Mouse (Mus musculus) kidney, embryonic 16.5 days (tissue): ENCODE results near the gene A830031A19Rik. TPM values are rescaled to one million over a fixed set of nuclear protein-coding genes. Genes with fewer than 3 reads are reported as not detected.

Experiments used
- ATAC-seq: fragments of 200-750 bp; cut with Nextera tagmentation; 2 replicates; pipeline ENCODE4 v1.8.0; 2017; ENCODE audit warnings: moderate TSS enrichment; ENCODE audit not compliant: low FRiP score, low TSS enrichment
- H3K27ac ChIP-seq: fragments of 300-500 bp; sonication (generic); 2 replicates; pipeline ENCODE4 v1.5.1; 2014; ENCODE audit warnings: low read length
- H3K27me3 ChIP-seq: fragments of 300-500 bp; sonication (generic); 2 replicates; pipeline ENCODE4 v1.6.1; 2014; ENCODE audit warnings: low read length, control low read depth, mixed read lengths; ENCODE audit not compliant: insufficient read depth
- H3K36me3 ChIP-seq: fragments of 300-500 bp; sonication (generic); 2 replicates; pipeline ENCODE4 v1.6.1; 2014; ENCODE audit warnings: low read length, control low read depth, mixed read lengths; ENCODE audit not compliant: insufficient read depth
- H3K4me1 ChIP-seq: fragments of 300-500 bp; sonication (generic); 2 replicates; pipeline ENCODE4 v1.6.1; 2014; ENCODE audit warnings: low read length, control low read depth, mixed read lengths; ENCODE audit not compliant: insufficient read depth
- H3K4me2 ChIP-seq: fragments of 300-500 bp; sonication (generic); replicated peaks from 2 replicates; pipeline ENCODE4 v1.6.1; 2014; ENCODE audit warnings: low read depth, low read length
- H3K4me3 ChIP-seq: fragments of 300-500 bp; sonication (generic); 2 replicates; pipeline ENCODE4 v1.5.1; 2014; ENCODE audit warnings: mild to moderate bottlenecking, low read length
- H3K9ac ChIP-seq: fragments of 300-500 bp; sonication (generic); replicated peaks from 2 replicates; pipeline ENCODE4 v1.6.1; 2014; ENCODE audit warnings: low read length
- H3K9me3 ChIP-seq: fragments of 300-500 bp; sonication (generic); 2 replicates; pipeline ENCODE4 v1.6.1; 2016; ENCODE audit warnings: low read length, control low read depth
- WGBS: fragments of 180-500 bp; shearing (Covaris S2); extraction: QIAGEN DNeasy Blood & Tissue Kit; methylation state at CpG from one replicate; pipeline ENCODE4 v1.1.7; 2014; 5-methylcytosine and 5-hydroxymethylcytosine counted together
- polyA plus RNA-seq: library from polyadenylated mRNA; unstranded; fragments of >200 nt; fragmentation: Nextera tagmentation; extraction: Ambion mirVana; gene quantifications from 2 replicates; pipeline ENCODE4 v1.2.1, GENCODE M21; 2015

Gene A830031A19Rik
- polyA plus RNA-seq, 1 experiment from 2014 or later: not detected

DNA sequence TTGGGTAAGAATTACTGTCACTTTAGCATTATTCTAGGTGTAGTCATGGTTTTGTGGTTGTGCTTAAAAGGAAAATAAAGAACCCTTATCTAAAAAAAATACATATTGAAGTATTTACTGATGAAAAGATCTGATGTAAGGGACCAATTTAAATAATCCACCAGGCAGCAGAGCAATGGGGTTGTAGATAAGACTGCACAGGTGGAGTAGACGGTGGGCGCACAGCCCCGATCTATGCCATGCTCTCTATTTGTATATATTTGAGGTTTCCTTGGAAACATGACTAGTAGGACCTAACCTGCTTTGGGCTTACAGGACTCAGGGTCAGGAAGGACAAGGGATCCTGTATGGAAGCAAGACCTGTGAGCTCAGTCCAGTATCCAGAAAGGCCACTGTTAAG, 34.5 kb upstream of the A830031A19Rik start:
- Histone ChIP-seq H3K27ac (no peak overlapping the region), H3K9ac (no peak overlapping the region), H3K9me3 (no peaks in the 10 kb centered on the region), H3K4me1 (no peaks in the 10 kb centered on the region), H3K27me3 (no peaks in the 10 kb centered on the region; the same call in 1 of the 2 replicates), H3K36me3 (no peaks in the 10 kb centered on the region), H3K4me2 (no peak overlapping the region), H3K4me3 (no peak overlapping the region)
- WGBS: 86% methylated on average over 3 of the region's 3 CpGs
- no peak for ATAC-seq

DNA sequence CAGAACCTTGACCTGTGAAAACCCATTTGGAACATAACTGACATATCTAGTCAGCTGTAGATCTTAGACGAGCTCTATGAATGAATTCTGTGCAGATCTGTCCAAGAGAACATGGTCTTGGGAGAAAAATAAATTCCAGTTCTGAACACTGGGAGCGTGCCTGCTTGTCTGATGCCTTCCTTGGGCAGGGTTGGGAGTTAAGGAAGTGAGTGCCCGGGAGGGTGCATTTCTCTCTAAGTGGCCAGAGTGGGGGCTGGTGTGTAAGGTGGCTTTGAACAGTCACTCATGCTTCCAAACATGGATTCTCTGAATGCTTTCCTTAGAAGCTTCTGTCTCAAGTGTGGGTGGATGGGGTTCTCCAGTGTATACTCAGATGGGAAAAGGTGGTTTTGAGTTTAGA, 34.1 kb upstream of the A830031A19Rik start:
- WGBS: 76% methylated on average over 3 of the region's 3 CpGs
- H3K36me3 ChIP-seq: no peaks in the 10 kb centered on the region
- H3K4me1 ChIP-seq: no peaks in the 10 kb centered on the region
- no peak overlapping the region for H3K9ac ChIP-seq
- no peak overlapping the region for H3K27ac ChIP-seq
- no peak overlapping the region for H3K4me3 ChIP-seq
- H3K4me2 ChIP-seq: no peak overlapping the region
- peaks cover 3% of the 10 kb centered on the region; the same call in 1 of the 2 replicates for H3K27me3 ChIP-seq
- no peak for ATAC-seq
- no peaks in the 10 kb centered on the region for H3K9me3 ChIP-seq

DNA sequence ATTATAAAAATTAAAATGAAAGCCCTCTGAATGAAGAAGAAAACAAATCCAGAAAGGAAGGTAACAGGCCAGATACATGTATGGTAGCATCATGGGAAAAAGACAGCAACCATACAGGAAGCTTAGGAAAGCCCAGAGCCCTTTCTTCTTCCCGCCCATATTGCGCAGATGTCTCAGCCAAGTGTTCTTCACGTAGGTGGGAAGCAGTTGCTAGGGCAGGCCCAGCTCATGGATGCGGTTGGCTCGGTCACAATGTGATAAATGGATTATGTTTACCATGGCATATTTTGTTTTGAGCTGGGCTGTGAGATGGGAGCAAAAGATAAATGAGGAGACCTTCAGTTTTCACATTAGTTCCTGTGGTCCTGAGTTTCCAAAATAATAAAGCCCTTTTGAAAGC, 32.6 kb upstream of the A830031A19Rik start:
- H3K4me1 ChIP-seq: no peaks in the 10 kb centered on the region
- H3K27me3 ChIP-seq: peaks cover 4% of the 10 kb centered on the region; the same call in 1 of the 2 replicates
- 88% methylated on average over 5 of the region's 5 CpGs for WGBS
- no peaks in the 10 kb centered on the region for H3K36me3 ChIP-seq
- H3K4me2 ChIP-seq: no peak overlapping the region
- no peaks in the 10 kb centered on the region for H3K9me3 ChIP-seq
- no peak for ATAC-seq
- no peak overlapping the region for H3K9ac ChIP-seq
- no peak overlapping the region for H3K4me3 ChIP-seq
- no peak overlapping the region for H3K27ac ChIP-seq

DNA sequence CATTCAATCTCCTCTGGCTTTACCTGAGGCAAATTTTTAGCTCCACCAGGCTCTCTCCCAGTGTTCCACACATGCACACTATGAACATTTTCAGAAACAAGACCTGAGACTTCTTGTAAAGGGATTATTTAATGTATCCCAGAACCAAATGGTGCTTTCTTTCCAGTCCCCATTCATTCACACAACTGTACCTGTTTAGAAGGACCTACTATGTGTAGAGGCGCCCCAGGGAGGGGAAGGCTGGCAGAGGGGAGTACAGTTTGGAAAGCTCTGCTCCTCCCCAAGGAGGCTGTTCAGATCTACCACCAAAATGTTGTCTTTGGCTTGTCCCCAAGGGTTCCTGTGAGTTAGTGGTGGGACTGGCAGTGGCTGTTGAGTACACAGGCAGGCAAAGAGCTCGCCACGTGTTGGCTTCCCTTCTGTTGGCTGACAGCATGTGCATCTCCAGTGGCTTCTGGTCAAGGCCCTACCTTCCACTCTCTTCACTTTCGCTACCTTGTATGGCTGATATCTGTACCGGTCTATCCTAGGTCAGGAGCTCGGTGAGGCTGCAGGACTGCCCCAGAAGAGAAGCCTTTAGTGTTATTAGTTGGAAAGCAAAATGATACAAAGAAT, 28.4 kb upstream of the A830031A19Rik start:
- Histone ChIP-seq H3K36me3 (no peaks in the 10 kb centered on the region), H3K9me3 (no peaks in the 10 kb centered on the region), H3K27me3 (peaks cover 14% of the 10 kb centered on the region), H3K4me1 (0 out of 2 replicates have a peak, but pooled peaks cover 4% of the 10 kb centered on the region), H3K9ac (no peak overlapping the region), H3K4me2 (no peak overlapping the region), H3K27ac (no peak overlapping the region), H3K4me3 (no peak overlapping the region)
- ATAC-seq: no peak
- WGBS: 81% methylated on average over 6 of the region's 6 CpGs

DNA sequence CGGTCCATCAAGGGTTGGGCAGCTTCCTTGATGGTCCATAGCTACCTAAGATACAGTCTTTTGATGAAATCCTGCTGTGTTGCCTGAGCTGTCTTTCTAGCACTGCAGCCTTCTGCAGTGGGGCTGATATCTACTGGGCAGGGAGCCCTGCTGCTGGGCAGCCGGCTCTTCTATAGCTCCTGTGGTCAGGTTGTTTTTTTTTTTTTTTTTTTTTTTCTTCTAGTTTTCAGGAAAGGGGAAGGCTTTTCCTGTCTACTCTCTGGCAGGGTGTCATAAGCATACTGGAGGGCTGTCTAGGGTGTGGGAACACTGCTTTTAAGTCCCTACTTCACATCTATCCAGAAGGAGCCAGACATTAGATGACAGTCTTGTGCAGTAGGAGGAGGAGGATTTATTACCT, 27.5 kb upstream of the A830031A19Rik start:
- no peak overlapping the region for H3K4me2 ChIP-seq
- H3K27ac ChIP-seq: no peak overlapping the region
- H3K27me3 ChIP-seq: peaks cover 22% of the 10 kb centered on the region
- no peak overlapping the region for H3K9ac ChIP-seq
- ATAC-seq: no peak
- H3K4me1 ChIP-seq: 0 out of 2 replicates have a peak, but pooled peaks cover 4% of the 10 kb centered on the region
- no peaks in the 10 kb centered on the region for H3K36me3 ChIP-seq
- no peaks in the 10 kb centered on the region for H3K9me3 ChIP-seq
- H3K4me3 ChIP-seq: no peak overlapping the region
- 68% methylated on average over 2 of the region's 2 CpGs for WGBS

DNA sequence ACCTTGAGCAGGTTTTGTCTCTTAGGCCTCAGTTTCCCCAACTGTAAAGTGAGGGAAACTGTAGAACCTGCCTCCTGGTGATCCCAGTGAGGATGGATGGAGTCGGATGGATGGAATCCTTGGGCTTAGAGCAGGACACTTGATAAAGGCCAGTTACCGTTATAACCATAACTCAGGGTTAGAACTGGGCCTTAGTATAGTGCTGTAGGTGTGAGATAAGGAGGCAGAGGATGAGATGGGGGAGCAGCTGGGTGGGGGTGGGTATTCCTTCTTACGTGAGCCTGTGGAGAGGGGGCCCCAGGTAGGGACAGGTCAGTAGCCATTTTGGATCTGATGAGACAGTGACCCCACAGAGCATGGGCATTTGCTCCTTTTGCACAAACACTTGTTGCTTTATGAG, 26.8 kb upstream of the A830031A19Rik start:
- WGBS: 93% methylated on average over 3 of the region's 3 CpGs
- H3K36me3 ChIP-seq: no peaks in the 10 kb centered on the region
- H3K9ac ChIP-seq: no peak overlapping the region
- peaks cover 30% of the 10 kb centered on the region for H3K27me3 ChIP-seq
- ATAC-seq: no peak
- no peak overlapping the region for H3K27ac ChIP-seq
- H3K4me3 ChIP-seq: no peak overlapping the region
- H3K9me3 ChIP-seq: no peaks in the 10 kb centered on the region
- H3K4me2 ChIP-seq: no peak overlapping the region
- 0 out of 2 replicates have a peak, but pooled peaks cover 4% of the 10 kb centered on the region for H3K4me1 ChIP-seq

DNA sequence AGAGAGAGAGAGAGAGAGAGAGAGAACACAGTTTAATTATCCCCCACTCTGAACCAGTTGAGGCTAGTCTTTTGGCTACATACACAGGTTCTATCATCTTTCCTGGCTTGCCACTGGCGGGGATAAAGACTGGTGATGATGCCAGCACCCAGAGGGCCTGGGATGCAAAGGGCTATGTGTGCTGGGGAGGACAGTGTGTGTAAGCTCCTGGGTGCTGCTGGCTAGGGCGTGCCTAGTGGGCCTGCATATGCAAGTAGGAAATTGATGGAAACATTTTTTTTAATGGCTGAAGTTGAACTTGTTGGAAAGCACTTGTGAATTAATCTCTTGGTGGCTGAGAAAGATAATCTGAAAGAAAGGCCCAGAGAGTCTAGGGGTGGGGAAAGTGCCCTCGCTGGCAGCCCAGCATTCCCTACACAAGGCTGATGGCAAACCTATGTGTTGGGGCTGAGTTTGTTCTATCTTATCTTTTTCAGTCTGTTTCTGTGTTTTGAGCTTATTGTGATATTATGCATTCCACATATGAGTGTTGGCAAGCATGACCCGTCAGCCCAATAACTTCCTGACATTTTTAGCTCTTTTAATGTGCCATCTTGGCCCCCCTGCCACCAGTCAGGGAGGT, 25.7 kb upstream of the A830031A19Rik start:
- 0 out of 2 replicates have a peak, but pooled peaks cover 4% of the 10 kb centered on the region for H3K4me1 ChIP-seq
- 76% methylated on average over 4 of the region's 4 CpGs for WGBS
- no peak overlapping the region for H3K4me3 ChIP-seq
- H3K4me2 ChIP-seq: no peak overlapping the region
- ATAC-seq: 0 out of 2 replicates have a peak, but pooled peaks have one; percentile 55
- H3K27ac ChIP-seq: no peak overlapping the region
- H3K9ac ChIP-seq: no peak overlapping the region
- H3K27me3 ChIP-seq: peaks cover 37% of the 10 kb centered on the region
- no peaks in the 10 kb centered on the region for H3K9me3 ChIP-seq
- no peaks in the 10 kb centered on the region for H3K36me3 ChIP-seq

DNA sequence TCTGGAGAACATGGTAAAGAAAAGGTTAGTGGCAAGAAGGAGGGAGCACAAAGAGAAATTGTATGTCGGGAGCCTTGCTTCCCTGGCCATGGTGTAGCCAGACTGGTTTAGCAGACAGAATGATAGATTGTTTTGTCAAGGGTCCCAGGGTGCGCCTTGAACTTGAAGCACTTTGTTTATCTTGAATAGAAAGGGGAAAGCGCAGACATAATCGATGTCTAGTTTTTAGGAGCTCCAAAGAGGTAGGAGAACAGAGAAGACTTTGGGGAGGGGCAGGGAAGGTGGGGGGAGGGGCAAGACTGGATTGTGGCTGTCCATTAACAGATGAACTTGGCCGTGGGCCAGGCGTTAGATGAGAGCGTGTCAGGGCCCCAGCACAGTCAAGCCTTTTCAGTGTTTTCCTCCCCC, 25.0 kb upstream of the A830031A19Rik start:
- H3K4me3 ChIP-seq: no peak overlapping the region
- no peak overlapping the region for H3K4me2 ChIP-seq
- no peaks in the 10 kb centered on the region for H3K36me3 ChIP-seq
- H3K9ac ChIP-seq: no peak overlapping the region
- no peak overlapping the region for H3K27ac ChIP-seq
- ATAC-seq: peak; percentile 67; the same call in 1 of the 2 replicates
- H3K4me1 ChIP-seq: 0 out of 2 replicates have a peak, but pooled peaks cover 4% of the 10 kb centered on the region
- no peaks in the 10 kb centered on the region for H3K9me3 ChIP-seq
- 22% methylated on average over 7 of the region's 7 CpGs for WGBS
- peaks cover 42% of the 10 kb centered on the region for H3K27me3 ChIP-seq

DNA sequence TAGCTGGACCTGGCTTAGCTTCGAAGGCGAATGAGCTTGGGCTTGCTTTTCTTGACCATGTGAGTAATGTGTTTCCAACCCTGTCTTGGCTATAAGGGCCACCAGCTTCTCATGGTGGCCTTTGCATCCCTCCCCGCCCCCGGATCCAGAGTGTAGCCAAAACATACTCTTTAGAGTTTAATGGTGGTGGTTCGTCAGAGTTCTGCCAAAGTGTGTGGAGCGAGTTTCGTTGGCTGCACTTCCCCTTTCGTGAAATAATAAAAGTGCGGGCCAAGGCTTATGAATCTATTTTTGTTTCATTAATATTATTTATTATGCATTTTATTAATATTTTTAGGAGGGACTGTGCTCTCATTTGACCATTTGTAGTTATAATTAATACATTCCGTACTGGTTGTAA, 24.4 kb upstream of the A830031A19Rik start:
- Histone ChIP-seq H3K27me3 (peaks cover 48% of the 10 kb centered on the region), H3K4me1 (0 out of 2 replicates have a peak, but pooled peaks cover 4% of the 10 kb centered on the region), H3K9me3 (no peaks in the 10 kb centered on the region), H3K4me2 (no peak overlapping the region), H3K27ac (no peak overlapping the region), H3K4me3 (no peak overlapping the region), H3K36me3 (no peaks in the 10 kb centered on the region), H3K9ac (no peak overlapping the region)
- no peak for ATAC-seq
- 62% methylated on average over 10 of the region's 10 CpGs for WGBS

DNA sequence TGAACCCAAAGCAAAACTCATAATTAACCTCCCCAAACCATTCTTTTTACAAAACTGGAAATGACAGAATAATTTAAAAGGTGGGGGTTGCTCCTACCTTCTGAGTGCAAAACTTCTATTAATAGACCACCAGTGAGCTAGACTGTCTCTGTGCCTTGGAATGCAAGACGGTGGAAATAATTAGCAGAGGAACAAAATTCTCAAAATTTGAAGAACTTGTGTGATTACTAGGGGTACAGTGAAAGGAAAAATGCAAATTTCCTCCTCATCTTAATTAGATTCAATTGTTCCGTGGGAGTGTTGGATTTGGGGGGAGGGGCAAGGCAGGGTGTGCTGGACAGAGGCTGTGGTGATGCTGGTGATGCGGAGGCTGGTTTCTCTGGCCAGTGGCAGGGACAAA, 23.8 kb upstream of the A830031A19Rik start:
- H3K36me3 ChIP-seq: no peaks in the 10 kb centered on the region
- no peak for ATAC-seq
- H3K27me3 ChIP-seq: peaks cover 50% of the 10 kb centered on the region
- no peaks in the 10 kb centered on the region for H3K9me3 ChIP-seq
- no peak overlapping the region for H3K9ac ChIP-seq
- 0 out of 2 replicates have a peak, but pooled peaks cover 4% of the 10 kb centered on the region for H3K4me1 ChIP-seq
- H3K27ac ChIP-seq: no peak overlapping the region
- H3K4me2 ChIP-seq: no peak overlapping the region
- no peak overlapping the region for H3K4me3 ChIP-seq
- WGBS: 54% methylated on average over 3 of the region's 3 CpGs
